Mouse (Mus musculus): ENCODE data around the gene Gm20403. TPM values are rescaled to one million over a fixed set of nuclear protein-coding genes. Genes with fewer than 3 reads are reported as not detected.
"Not testable (repeated sequence)": the region's sequence is repeated elsewhere in the genome, so short reads cannot be mapped to it uniquely, and the experiment has no call there.

Gene Gm20403
- polyA plus RNA-seq, 1 experiment from 2014 or later = not detected

- Histone ChIP-seq H3K4me1 (no peaks in the 10 kb centered on the region), H3K36me3 (no peaks in the 10 kb centered on the region), H3K4me3 (no peak overlapping the region), H3K9me3 (no peaks in the 10 kb centered on the region), H3K4me2 (replicated peaks) (no peak overlapping the region), H3K9ac (no peak overlapping the region), H3K27me3 (no peaks in the 10 kb centered on the region), H3K27ac (no peak overlapping the region)
- 93% methylated on average over 3 of the region's 3 CpGs for WGBS
- ATAC-seq (ENCODE audit: low FRiP score, low read depth) = no peak
These were observed 18.1 kb upstream of the Gm20403 start for GRCm38 (mm10) chr12:55004396-55004795.

GRCm38 (mm10) chr12:55003843-55004242 is 17.5 kb upstream of the Gm20403 start:
- no peak for ATAC-seq (ENCODE audit: low FRiP score, low read depth)
- Histone ChIP-seq H3K4me2 (replicated peaks) (no peak overlapping the region), H3K27ac (no peak overlapping the region), H3K4me3 (no peak overlapping the region), H3K9ac (no peak overlapping the region), H3K27me3 (no peaks in the 10 kb centered on the region), H3K4me1 (no peaks in the 10 kb centered on the region; the same call in 1 of the 2 replicates), H3K36me3 (no peaks in the 10 kb centered on the region), H3K9me3 (no peaks in the 10 kb centered on the region)
- 85% methylated on average over 5 of the region's 5 CpGs for WGBS

- H3K4me1 ChIP-seq; H3K9ac ChIP-seq; H3K36me3 ChIP-seq; H3K4me2 ChIP-seq (replicated peaks); H3K27me3 ChIP-seq; H3K9me3 ChIP-seq; ATAC-seq (ENCODE audit: low FRiP score, low read depth); H3K27ac ChIP-seq; H3K4me3 ChIP-seq: not testable (repeated sequence)
- WGBS = 89% methylated on average over 7 of the region's 7 CpGs
These were observed 16.2 kb upstream of the Gm20403 start for GRCm38 (mm10) chr12:55002532-55002931.

GRCm38 (mm10) chr12:54999016-54999690 is 12.8 kb upstream of the Gm20403 start:
- no peaks in the 10 kb centered on the region; the same call in 1 of the 2 replicates for H3K4me1 ChIP-seq
- no peaks in the 10 kb centered on the region for H3K36me3 ChIP-seq
- no peak overlapping the region for H3K4me2 ChIP-seq (replicated peaks)
- H3K4me3 ChIP-seq = no peak overlapping the region
- no peak for ATAC-seq (ENCODE audit: low FRiP score, low read depth)
- no peaks in the 10 kb centered on the region for H3K27me3 ChIP-seq
- H3K9ac ChIP-seq = no peak overlapping the region
- H3K27ac ChIP-seq = no peak overlapping the region
- WGBS = 79% methylated on average over 14 of the region's 14 CpGs
- H3K9me3 ChIP-seq = no peaks in the 10 kb centered on the region

- Histone ChIP-seq H3K4me2 (replicated peaks) (no peak overlapping the region), H3K9ac (no peak overlapping the region), H3K27me3 (no peaks in the 10 kb centered on the region), H3K4me3 (no peak overlapping the region), H3K36me3 (no peaks in the 10 kb centered on the region), H3K27ac (no peak overlapping the region), H3K9me3 (no peaks in the 10 kb centered on the region), H3K4me1 (no peaks in the 10 kb centered on the region; the same call in 1 of the 2 replicates)
- WGBS = 67% methylated on average over 5 of the region's 5 CpGs
- no peak for ATAC-seq (ENCODE audit: low FRiP score, low read depth)
These were observed 12.1 kb upstream of the Gm20403 start for GRCm38 (mm10) chr12:54998411-54998810.

- Histone ChIP-seq H3K4me1 (no peaks in the 10 kb centered on the region; the same call in 1 of the 2 replicates), H3K27me3 (no peaks in the 10 kb centered on the region), H3K4me3 (no peak overlapping the region), H3K9ac (no peak overlapping the region), H3K9me3 (no peaks in the 10 kb centered on the region), H3K36me3 (no peaks in the 10 kb centered on the region), H3K4me2 (replicated peaks) (no peak overlapping the region), H3K27ac (no peak overlapping the region)
- ATAC-seq (ENCODE audit: low FRiP score, low read depth) = no peak
- 81% methylated on average over 6 of the region's 6 CpGs for WGBS
These were observed 10.7 kb upstream of the Gm20403 start for GRCm38 (mm10) chr12:54996979-54997474.

- no peaks in the 10 kb centered on the region for H3K9me3 ChIP-seq
- H3K27me3 ChIP-seq = no peaks in the 10 kb centered on the region
- WGBS = 46% methylated on average over 3 of the region's 3 CpGs
- H3K4me1 ChIP-seq = no peaks in the 10 kb centered on the region; the same call in 1 of the 2 replicates
- H3K4me2 ChIP-seq (replicated peaks) = no peak overlapping the region
- no peaks in the 10 kb centered on the region for H3K36me3 ChIP-seq
- no peak overlapping the region for H3K9ac ChIP-seq
- no peak overlapping the region for H3K4me3 ChIP-seq
- H3K27ac ChIP-seq = no peak overlapping the region
- no peak for ATAC-seq (ENCODE audit: low FRiP score, low read depth)
These were observed 9.6 kb upstream of the Gm20403 start for GRCm38 (mm10) chr12:54995965-54996364.

GRCm38 (mm10) chr12:54994418-54994817 is 8.1 kb upstream of the Gm20403 start:
- no peak for ATAC-seq (ENCODE audit: low FRiP score, low read depth)
- WGBS = 90% methylated on average over 4 of the region's 4 CpGs
- Histone ChIP-seq H3K4me2 (replicated peaks) (no peak overlapping the region), H3K36me3 (no peaks in the 10 kb centered on the region), H3K9ac (no peak overlapping the region), H3K4me3 (no peak overlapping the region), H3K4me1 (no peaks in the 10 kb centered on the region; the same call in 1 of the 2 replicates), H3K27me3 (no peaks in the 10 kb centered on the region), H3K9me3 (no peaks in the 10 kb centered on the region), H3K27ac (no peak overlapping the region)

GRCm38 (mm10) chr12:54994068-54994386 is 7.7 kb upstream of the Gm20403 start:
- no peaks in the 10 kb centered on the region for H3K9me3 ChIP-seq
- no peaks in the 10 kb centered on the region for H3K36me3 ChIP-seq
- WGBS = 63% methylated on average over 6 of the region's 6 CpGs
- no peak overlapping the region for H3K9ac ChIP-seq
- no peak overlapping the region for H3K27ac ChIP-seq
- H3K4me2 ChIP-seq (replicated peaks) = no peak overlapping the region
- H3K27me3 ChIP-seq = no peaks in the 10 kb centered on the region
- H3K4me3 ChIP-seq = no peak overlapping the region
- H3K4me1 ChIP-seq = no peaks in the 10 kb centered on the region; the same call in 1 of the 2 replicates
- ATAC-seq (ENCODE audit: low FRiP score, low read depth) = no peak

- 43% methylated on average over 16 of the region's 16 CpGs for WGBS
- no peak overlapping the region for H3K9ac ChIP-seq
- ATAC-seq (ENCODE audit: low FRiP score, low read depth) = no peak
- H3K36me3 ChIP-seq = no peaks in the 10 kb centered on the region
- no peak overlapping the region for H3K4me3 ChIP-seq
- H3K4me2 ChIP-seq (replicated peaks) = no peak overlapping the region
- H3K27ac ChIP-seq = no peak overlapping the region
- H3K4me1 ChIP-seq = no peaks in the 10 kb centered on the region
- no peaks in the 10 kb centered on the region for H3K9me3 ChIP-seq
- H3K27me3 ChIP-seq = no peaks in the 10 kb centered on the region
These were observed 7.1 kb upstream of the Gm20403 start for GRCm38 (mm10) chr12:54993246-54994067.

- no peaks in the 10 kb centered on the region for H3K27me3 ChIP-seq
- no peak overlapping the region for H3K9ac ChIP-seq
- 52% methylated on average over 3 of the region's 3 CpGs for WGBS
- no peaks in the 10 kb centered on the region for H3K36me3 ChIP-seq
- H3K9me3 ChIP-seq = no peaks in the 10 kb centered on the region
- no peak for ATAC-seq (ENCODE audit: low FRiP score, low read depth)
- no peak overlapping the region for H3K4me3 ChIP-seq
- H3K27ac ChIP-seq = no peak overlapping the region
- H3K4me2 ChIP-seq (replicated peaks) = no peak overlapping the region
- H3K4me1 ChIP-seq = no peaks in the 10 kb centered on the region
These were observed 6.5 kb upstream of the Gm20403 start for GRCm38 (mm10) chr12:54992814-54993213.

- Histone ChIP-seq H3K27me3 (no peaks in the 10 kb centered on the region), H3K4me3 (no peak overlapping the region), H3K4me1 (peaks cover 9% of the 10 kb centered on the region), H3K4me2 (replicated peaks) (no peak overlapping the region), H3K36me3 (no peaks in the 10 kb centered on the region), H3K9ac (no peak overlapping the region), H3K27ac (no peak overlapping the region), H3K9me3 (no peaks in the 10 kb centered on the region)
- WGBS = 77% methylated on average over 4 of the region's 4 CpGs
- no peak for ATAC-seq (ENCODE audit: low FRiP score, low read depth)
These were observed 2.1 kb upstream of the Gm20403 start for GRCm38 (mm10) chr12:54988323-54988850.
